In the genomic region with DNA sequence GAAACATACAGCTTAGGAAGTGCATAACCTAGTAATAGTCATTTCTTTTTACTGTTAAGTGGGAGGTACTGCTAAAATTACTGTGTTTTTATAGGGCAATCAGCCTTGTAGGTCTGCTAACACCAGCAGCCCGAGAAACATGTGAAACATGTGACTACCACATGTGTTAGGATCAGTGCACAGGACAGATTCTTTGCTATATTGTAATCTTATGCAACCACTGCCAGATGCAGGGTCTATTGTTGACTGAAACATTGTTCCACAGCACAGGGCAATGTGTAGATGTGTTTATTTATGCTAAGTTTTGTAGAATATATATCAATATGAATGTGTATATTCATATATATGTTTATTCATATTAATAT, we compare ENCODE assay signal across 19 mouse cellular contexts.
DNase-seq lines count a peak whose midpoint lies in the region; ATAC-seq and TF ChIP-seq lines count a peak whose summit lies in the region.
"Had no signal": no experiment of that assay in that cellular context is flagged by ENCODE, and none has a peak within 500 bp of the region (broad histone marks: within the 10 kb centered on the region; RNA-seq: fewer than 3 reads in every experiment).

No protein-coding gene starts in this region.

- peak overlapping the region; percentile 68 for H3K27ac ChIP-seq in layer of hippocampus, adult 2 months
- H3K27ac ChIP-seq in lung, embryonic 15.5 days = peak overlapping the region; percentile 65
- no peak overlapping the region; the same call in 1 of the 2 replicates for H3K27ac ChIP-seq in limb, embryonic 13.5 days
- no peak overlapping the region for H3K27ac ChIP-seq in hindbrain, embryonic 11.5 days (ENCODE audit: low read depth, low read length)
- H3K27ac ChIP-seq: forebrain, embryonic 15.5 days; heart, adult 2 months; heart, embryonic 15.5 days; hindbrain, embryonic 14.5 days had no signal

- 40% methylated on average over 1 of the region's 1 CpGs for WGBS in lung, embryonic 15.5 days
- 13% methylated on average over 1 of the region's 1 CpGs for WGBS in limb, embryonic 13.5 days
- WGBS in hindbrain, embryonic 11.5 days = 56% methylated on average over 1 of the region's 1 CpGs

- no peaks in the 10 kb centered on the region for H3K27me3 ChIP-seq in lung, embryonic 15.5 days
- no peaks in the 10 kb centered on the region for H3K27me3 ChIP-seq in limb, embryonic 13.5 days
- H3K27me3 ChIP-seq in hindbrain, embryonic 11.5 days (ENCODE audit: control insufficient read depth, insufficient read depth, low read length) = no peaks in the 10 kb centered on the region
- H3K27me3 ChIP-seq: forebrain, embryonic 15.5 days; heart, embryonic 15.5 days had no signal

- H3K4me3 ChIP-seq in layer of hippocampus, adult 2 months = no peak overlapping the region
- no peak overlapping the region for H3K4me3 ChIP-seq in lung, embryonic 15.5 days
- no peak overlapping the region for H3K4me3 ChIP-seq in limb, embryonic 13.5 days
- no peak overlapping the region for H3K4me3 ChIP-seq in hindbrain, embryonic 11.5 days (ENCODE audit: low read depth, low read length)
- H3K4me3 ChIP-seq: forebrain, embryonic 15.5 days; heart, adult 2 months; heart, embryonic 15.5 days had no signal

- peak; percentile 23; the same call in 1 of the 2 replicates for ATAC-seq in lung, embryonic 15.5 days (ENCODE audit: borderline replicate concordance, extremely low read depth, low FRiP score, low TSS enrichment)
- ATAC-seq in limb, embryonic 13.5 days (ENCODE audit: low FRiP score, low read depth) = peak; percentile 79
- ATAC-seq in hindbrain, embryonic 11.5 days (ENCODE audit: low FRiP score) = no peak
- ATAC-seq: forebrain, embryonic 15.5 days had no signal

- TF ChIP-seq CTCF in layer of hippocampus, adult 2 months (conservative IDR thresholded peaks at IDR 0.05) = no peak

- H3K36me3 ChIP-seq in lung, embryonic 15.5 days = no peaks in the 10 kb centered on the region
- no peaks in the 10 kb centered on the region for H3K36me3 ChIP-seq in limb, embryonic 13.5 days
- H3K36me3 ChIP-seq in hindbrain, embryonic 11.5 days (ENCODE audit: control insufficient read depth, insufficient read depth, low read length) = no peaks in the 10 kb centered on the region
- H3K36me3 ChIP-seq: forebrain, embryonic 15.5 days; heart, embryonic 15.5 days had no signal

- no peaks in the 10 kb centered on the region for H3K9me3 ChIP-seq in lung, embryonic 15.5 days
- H3K9me3 ChIP-seq in limb, embryonic 13.5 days = no peaks in the 10 kb centered on the region
- no peaks in the 10 kb centered on the region for H3K9me3 ChIP-seq in hindbrain, embryonic 11.5 days (ENCODE audit: control insufficient read depth, low read length)
- H3K9me3 ChIP-seq: forebrain, embryonic 15.5 days; heart, embryonic 15.5 days had no signal

- H3K4me2 ChIP-seq in lung, embryonic 15.5 days = no peak overlapping the region
- no peak overlapping the region for H3K4me2 ChIP-seq in limb, embryonic 13.5 days (replicated peaks)
- H3K4me2 ChIP-seq in hindbrain, embryonic 11.5 days (replicated peaks; ENCODE audit: low read depth, low read length) = no peak overlapping the region
- H3K4me2 ChIP-seq: forebrain, embryonic 15.5 days; heart, embryonic 11.5 days; heart, embryonic 15.5 days; hindbrain, embryonic 14.5 days had no signal

- no peak overlapping the region for H3K9ac ChIP-seq in lung, embryonic 15.5 days
- no peak overlapping the region for H3K9ac ChIP-seq in limb, embryonic 13.5 days
- H3K9ac ChIP-seq in hindbrain, embryonic 11.5 days (ENCODE audit: low read depth, low read length) = no peak overlapping the region
- H3K9ac ChIP-seq: forebrain, embryonic 15.5 days; heart, embryonic 15.5 days; hindbrain, embryonic 14.5 days had no signal

- peaks cover 19% of the 10 kb centered on the region for H3K4me1 ChIP-seq in lung, embryonic 15.5 days
- peaks cover 23% of the 10 kb centered on the region for H3K4me1 ChIP-seq in limb, embryonic 13.5 days
- no peaks in the 10 kb centered on the region for H3K4me1 ChIP-seq in hindbrain, embryonic 11.5 days (replicated peaks; ENCODE audit: control insufficient read depth, insufficient read depth, low read length)
- H3K4me1 ChIP-seq: forebrain, embryonic 15.5 days; heart, embryonic 15.5 days had no signal

- DNase-seq in layer of hippocampus, adult 2 months (ENCODE audit: low spot score in 2 of 2) = no peak
- no peak for DNase-seq in layer of hippocampus, adult 18-20 months (ENCODE audit: low spot score in 2 of 2)
- DNase-seq in lung, postnatal 25 days (ENCODE audit: low spot score) = no peak
- peak; percentile 6 for DNase-seq in hindlimb bud, embryonic 11.5 days (ENCODE audit: extremely low spot score, low read depth, low spot score)
- DNase-seq in cerebellum, adult 18-20 months = no peak
- DNase-seq in hindbrain, embryonic 11.5 days (ENCODE audit: low spot score) = no peak
- DNase-seq: adrenal gland, adult 2 months; adrenal gland, postnatal 25 days; cerebellum, adult 2 months; cerebellum, postnatal 10 days; gastrocnemius, postnatal 10 days; heart, adult 2 months; heart, postnatal 14 days had no signal

Comparison
In these comparisons a context has a peak if more than half of its experiments do, and no peak if none do; other contexts are left out.
1. H3K27ac ChIP-seq: peak in layer of hippocampus, adult 2 months (single experiment) and lung, embryonic 15.5 days (single experiment); none in limb, embryonic 13.5 days (single experiment) and hindbrain, embryonic 11.5 days (single experiment).